Mouse (Mus musculus) myocyte (in vitro differentiated cells): ENCODE results near the gene Zcchc7. TPM values are rescaled to one million over a fixed set of nuclear protein-coding genes. Genes with fewer than 3 reads are reported as not detected.

Source experiments
- H3K27me3 ChIP-seq: one replicate; pipeline ENCODE4 v1.6.1; 2011; ENCODE audit not compliant: control insufficient read depth, insufficient read depth, insufficient read length
- H3K36me3 ChIP-seq: one replicate; pipeline ENCODE4 v1.6.1; 2011; ENCODE audit not compliant: control insufficient read depth, insufficient read depth
- H3K4me2 ChIP-seq: one replicate; pipeline ENCODE4 v1.6.1; 2011; ENCODE audit warnings: low read depth, control low read depth
- H3K4me3 ChIP-seq: one replicate; pipeline ENCODE4 v1.5.1; 2011; ENCODE audit warnings: mild to moderate bottlenecking, control low read depth, moderate library complexity
- H3K79me2 ChIP-seq: one replicate; pipeline ENCODE4 v1.6.1; 2011; ENCODE audit not compliant: control insufficient read depth, insufficient read depth
- H3ac ChIP-seq: one replicate; pipeline ENCODE4 v1.6.1; 2011; ENCODE audit not compliant: control insufficient read depth, insufficient read length
- CEBPB ChIP-seq: IDR thresholded peaks from 2 replicates; pipeline ENCODE4 v1.6.1; 2011; ENCODE audit warnings: mild to moderate bottlenecking, moderate library complexity; ENCODE audit not compliant: poor library complexity, insufficient read depth, severe bottlenecking
- E2F4 ChIP-seq: IDR thresholded peaks from one replicate; pipeline ENCODE4 v1.6.1; 2011; ENCODE audit warnings: mild to moderate bottlenecking, control low read depth, moderate library complexity; ENCODE audit not compliant: insufficient read depth
- MAX ChIP-seq: IDR thresholded peaks from one replicate; pipeline ENCODE4 v1.6.1; 2011; ENCODE audit warnings: low read depth, mild to moderate bottlenecking, control low read depth
- MYOD1 ChIP-seq, 3 experiments: IDR thresholded peaks; one replicate each; pipeline ENCODE4 v1.6.1; 2011; ENCODE audit warnings: control low read depth in 2 of 3, low read depth in 2 of 3, mild to moderate bottlenecking in 2 of 3, moderate library complexity in 1 of 3; ENCODE audit not compliant: insufficient read length in 2 of 3, control insufficient read depth in 1 of 3
- MYOG ChIP-seq, 3 experiments: IDR thresholded peaks; one replicate each; pipeline ENCODE4 v1.6.1; 2011; ENCODE audit warnings: control low read depth in 2 of 3, low read depth in 2 of 3, mild to moderate bottlenecking in 2 of 3; ENCODE audit not compliant: insufficient read length in 2 of 3, control insufficient read depth in 1 of 3, insufficient read depth in 1 of 3
- POLR2A ChIP-seq: IDR thresholded peaks from one replicate; pipeline ENCODE4 v1.6.1; 2011; ENCODE audit warnings: low read depth, mild to moderate bottlenecking, control low read depth, moderate library complexity; ENCODE audit not compliant: insufficient read length
- POLR2AphosphoS2 ChIP-seq: IDR thresholded peaks from one replicate; pipeline ENCODE4 v1.6.1; 2011; ENCODE audit warnings: low read depth, control low read depth; ENCODE audit not compliant: insufficient read length
- REST ChIP-seq: IDR thresholded peaks from one replicate; pipeline ENCODE4 v1.6.1; 2011; ENCODE audit warnings: mild to moderate bottlenecking, control low read depth, moderate library complexity; ENCODE audit not compliant: insufficient read depth, insufficient read length
- SRF ChIP-seq: IDR thresholded peaks from one replicate; pipeline ENCODE4 v1.6.1; 2011; ENCODE audit warnings: low read depth; ENCODE audit not compliant: control insufficient read depth, insufficient read length
- TCF12 ChIP-seq: IDR thresholded peaks from one replicate; pipeline ENCODE4 v1.6.1; 2011; ENCODE audit warnings: mild to moderate bottlenecking, control low read depth; ENCODE audit not compliant: poor library complexity, insufficient read depth, severe bottlenecking
- TCF3 ChIP-seq: IDR thresholded peaks from one replicate; pipeline ENCODE4 v1.6.1; 2011; ENCODE audit warnings: low read depth, control low read depth; ENCODE audit not compliant: insufficient read length
- USF1 ChIP-seq: IDR thresholded peaks from one replicate; pipeline ENCODE4 v1.6.1; 2011; ENCODE audit warnings: low read depth, mild to moderate bottlenecking, control low read depth, moderate library complexity
- polyA plus RNA-seq: library from polyadenylated mRNA; unstranded; fragments of >200 nt; fragmentation: generic; extraction: Trizol; gene quantifications from one replicate; pipeline ENCODE4 v1.2.1, GENCODE M21; 2012; ENCODE audit warnings: missing spikeins

Zcchc7 gene
- polyA plus RNA-seq, 1 experiment: 6.9 TPM

DNA sequence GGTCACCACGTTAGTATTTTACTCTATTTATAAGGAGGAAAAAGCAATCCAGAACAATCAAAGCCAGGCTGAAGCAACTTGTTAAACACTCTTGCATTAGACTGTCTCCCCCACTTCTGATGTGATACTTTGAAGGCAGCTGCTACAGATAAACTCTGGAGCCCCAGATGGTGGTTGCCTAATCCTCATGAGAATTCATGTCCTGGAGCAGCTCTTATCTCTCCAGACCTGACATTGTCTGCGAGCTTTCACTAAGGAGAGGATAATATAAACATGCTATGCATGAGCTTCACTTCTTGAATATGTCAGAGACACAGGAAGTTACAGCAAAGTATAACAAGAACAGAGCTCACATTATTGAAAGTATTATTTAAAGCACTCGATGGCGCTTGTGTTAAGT, 58.1 kb downstream of the Zcchc7 start:
- Histone ChIP-seq H3ac (no peak overlapping the region), H3K36me3 (no peaks in the 10 kb centered on the region), H3K27me3 (no peaks in the 10 kb centered on the region), H3K4me3 (no peak overlapping the region), H3K4me2 (no peak overlapping the region), H3K79me2 (peaks cover 11% of the 10 kb centered on the region)
- no peak for TF ChIP-seq SRF
- no peak for TF ChIP-seq POLR2AphosphoS2
- 0 out of 2 replicates have a peak, but pooled peaks have one; percentile 44 for TF ChIP-seq CEBPB
- no peak for TF ChIP-seq POLR2A
- TF ChIP-seq USF1: no peak
- no peak for TF ChIP-seq TCF12
- TF ChIP-seq TCF3: no peak
- TF ChIP-seq MAX: no peak
- TF ChIP-seq REST: no peak
- no peak for TF ChIP-seq MYOD1 (IDR thresholded peaks at IDR 0.05; ENCODE audit: control insufficient read depth in 1 of 3, insufficient read length in 2 of 3, low read depth in 2 of 3)
- no peak for TF ChIP-seq E2F4
- TF ChIP-seq MYOG (IDR thresholded peaks at IDR 0.05; ENCODE audit: control insufficient read depth in 1 of 3, insufficient read depth in 1 of 3, insufficient read length in 2 of 3, low read depth in 2 of 3): peak in 1 of 3 experiments; percentile 17

DNA sequence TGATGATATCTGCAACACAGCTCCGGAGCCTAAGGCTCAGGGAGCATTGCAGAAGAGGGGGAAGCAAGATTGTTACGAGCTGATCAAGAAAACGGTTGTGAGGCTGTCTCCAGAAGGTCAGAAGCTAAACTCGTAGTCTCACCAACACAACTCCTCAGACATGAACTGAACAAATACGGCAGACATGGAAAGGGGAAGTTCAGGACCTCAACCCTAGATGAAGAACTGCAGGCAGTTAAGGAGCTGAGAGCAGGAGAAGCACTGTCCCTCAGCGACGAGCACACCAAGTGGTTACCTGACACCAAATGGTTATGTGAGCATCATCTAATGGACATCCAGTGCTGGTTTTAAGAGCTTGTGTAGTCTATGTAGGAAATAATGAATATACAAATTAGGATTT, 60.9 kb downstream of the Zcchc7 start:
- Histone ChIP-seq H3K4me3 (no peak overlapping the region), H3ac (no peak overlapping the region), H3K4me2 (no peak overlapping the region), H3K79me2 (peaks cover 4% of the 10 kb centered on the region), H3K36me3 (no peaks in the 10 kb centered on the region), H3K27me3 (no peaks in the 10 kb centered on the region)
- no peak for TF ChIP-seq TCF12
- no peak for TF ChIP-seq MYOG (IDR thresholded peaks at IDR 0.05; ENCODE audit: control insufficient read depth in 1 of 3, insufficient read depth in 1 of 3, insufficient read length in 2 of 3, low read depth in 2 of 3)
- TF ChIP-seq POLR2AphosphoS2: no peak
- no peak for TF ChIP-seq E2F4
- TF ChIP-seq POLR2A: no peak
- no peak for TF ChIP-seq MYOD1 (IDR thresholded peaks at IDR 0.05; ENCODE audit: control insufficient read depth in 1 of 3, insufficient read length in 2 of 3, low read depth in 2 of 3)
- TF ChIP-seq TCF3: no peak
- TF ChIP-seq SRF: no peak
- TF ChIP-seq CEBPB: no peak
- TF ChIP-seq MAX: no peak
- no peak for TF ChIP-seq REST
- no peak for TF ChIP-seq USF1

DNA sequence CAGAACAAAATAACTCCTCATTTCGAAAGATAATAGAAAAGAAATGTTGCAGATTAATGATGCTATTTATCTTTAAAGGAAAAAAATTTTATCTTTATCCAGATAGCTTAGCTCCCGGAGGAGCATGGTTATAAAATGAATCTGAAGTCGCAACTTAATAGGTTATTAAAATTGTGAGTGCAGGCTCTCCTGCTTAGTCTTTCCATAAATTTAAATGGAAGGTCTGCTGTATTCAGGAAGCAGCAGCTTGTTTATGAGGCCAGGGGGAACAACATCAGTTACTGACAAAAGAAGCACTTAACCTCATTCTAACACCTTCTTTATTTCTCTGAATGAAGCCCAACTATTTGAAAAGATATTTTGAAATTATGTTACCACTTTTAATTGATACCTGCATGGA, 74.9 kb downstream of the Zcchc7 start:
- Histone ChIP-seq H3K27me3 (no peaks in the 10 kb centered on the region), H3K36me3 (no peaks in the 10 kb centered on the region), H3K4me3 (no peak overlapping the region), H3K4me2 (no peak overlapping the region), H3ac (no peak overlapping the region), H3K79me2 (no peaks in the 10 kb centered on the region)
- TF ChIP-seq POLR2A (no peak), USF1 (no peak), REST (no peak), MYOG (IDR thresholded peaks at IDR 0.05; ENCODE audit: control insufficient read depth in 1 of 3, insufficient read depth in 1 of 3, insufficient read length in 2 of 3, low read depth in 2 of 3) (no peak), E2F4 (no peak), CEBPB (no peak), POLR2AphosphoS2 (no peak), SRF (no peak), TCF12 (no peak), MYOD1 (IDR thresholded peaks at IDR 0.05; ENCODE audit: control insufficient read depth in 1 of 3, insufficient read length in 2 of 3, low read depth in 2 of 3) (no peak), TCF3 (no peak), MAX (no peak)

DNA sequence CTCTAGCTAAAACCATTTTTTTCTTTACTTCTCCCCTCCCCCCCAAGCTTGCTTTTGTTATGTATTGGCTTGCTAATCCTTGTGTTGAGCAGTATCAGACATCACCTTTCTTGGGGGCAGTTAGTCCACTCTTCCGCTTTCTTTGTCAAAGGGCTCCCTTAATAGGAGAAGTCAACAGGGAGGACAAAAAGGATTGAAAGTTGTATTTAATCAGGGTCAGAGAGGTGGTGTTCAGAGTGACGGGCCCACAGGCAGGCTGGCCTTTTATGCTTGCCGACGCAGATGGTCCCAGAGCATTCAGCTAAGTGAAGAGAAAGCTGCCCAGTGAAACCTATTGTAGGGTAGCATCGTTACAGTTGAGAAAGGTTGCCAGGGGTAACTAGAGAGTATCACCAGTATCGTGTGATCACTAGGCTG, 96.2 kb downstream of the Zcchc7 start:
- H3K4me3 ChIP-seq: no peak overlapping the region
- H3K36me3 ChIP-seq: no peaks in the 10 kb centered on the region
- peaks cover 8% of the 10 kb centered on the region for H3K79me2 ChIP-seq
- TF ChIP-seq USF1 (no peak), REST (no peak), CEBPB (no peak), MAX (no peak), POLR2AphosphoS2 (no peak), TCF3 (no peak), SRF (no peak), MYOG (IDR thresholded peaks at IDR 0.05; ENCODE audit: control insufficient read depth in 1 of 3, insufficient read depth in 1 of 3, insufficient read length in 2 of 3, low read depth in 2 of 3) (no peak), E2F4 (no peak), POLR2A (no peak), TCF12 (no peak), MYOD1 (IDR thresholded peaks at IDR 0.05; ENCODE audit: control insufficient read depth in 1 of 3, insufficient read length in 2 of 3, low read depth in 2 of 3) (no peak)
- H3ac ChIP-seq: no peak overlapping the region
- no peak overlapping the region for H3K4me2 ChIP-seq
- H3K27me3 ChIP-seq: no peaks in the 10 kb centered on the region

DNA sequence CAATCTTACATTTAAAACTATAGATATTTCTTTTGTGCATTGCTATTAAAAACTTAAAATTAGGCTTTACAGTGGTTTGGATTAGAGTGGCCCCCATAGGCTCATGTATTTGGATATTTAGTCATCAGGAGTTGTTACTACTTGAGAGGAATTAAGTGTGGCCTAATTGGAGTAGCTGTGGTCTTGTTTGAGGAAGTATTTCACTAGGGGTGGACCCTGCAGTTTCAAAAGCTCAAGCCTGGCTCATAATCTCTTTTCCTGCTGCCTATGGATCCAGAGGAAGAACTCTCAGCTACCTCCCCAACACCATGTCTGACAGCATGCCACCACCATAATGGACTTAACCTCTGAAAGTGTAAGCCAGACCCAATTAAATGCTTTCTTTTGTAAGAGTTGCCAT, 115.9 kb downstream of the Zcchc7 start:
- Histone ChIP-seq H3K4me2 (no peak overlapping the region), H3K27me3 (no peaks in the 10 kb centered on the region), H3K4me3 (no peak overlapping the region), H3K79me2 (no peaks in the 10 kb centered on the region), H3ac (no peak overlapping the region), H3K36me3 (no peaks in the 10 kb centered on the region)
- TF ChIP-seq E2F4: no peak
- no peak for TF ChIP-seq MAX
- no peak for TF ChIP-seq POLR2AphosphoS2
